Mouse (Mus musculus) intestine, embryonic 15.5 days (tissue): ENCODE results near the gene Cyp3a41a. TPM values are rescaled to one million over a fixed set of nuclear protein-coding genes. Genes with fewer than 3 reads are reported as not detected.
"Not testable (repeated sequence)": the region's sequence is repeated elsewhere in the genome, so short reads cannot be mapped to it uniquely, and the experiment has no call there.

Experiments
- ATAC-seq: fragments of 200-750 bp; cut with Nextera tagmentation; 2 replicates; pipeline ENCODE4 v1.8.0; 2017; ENCODE audit warnings: moderate TSS enrichment, moderate library complexity
- H3K27ac ChIP-seq: fragments of 300-500 bp; sonication (generic); 2 replicates; pipeline ENCODE4 v1.5.1; 2015; ENCODE audit warnings: mild to moderate bottlenecking, inconsistent platforms
- H3K27me3 ChIP-seq: fragments of 300-500 bp; sonication (generic); replicated peaks from 2 replicates; pipeline ENCODE4 v1.6.1; 2015; ENCODE audit warnings: inconsistent platforms
- H3K36me3 ChIP-seq: fragments of 300-500 bp; sonication (generic); 2 replicates; pipeline ENCODE4 v1.6.1; 2015; ENCODE audit warnings: inconsistent platforms
- H3K4me1 ChIP-seq: fragments of 300-500 bp; sonication (generic); replicated peaks from 2 replicates; pipeline ENCODE4 v1.6.1; 2015; ENCODE audit warnings: inconsistent platforms
- H3K4me2 ChIP-seq: fragments of 300-500 bp; sonication (generic); replicated peaks from 2 replicates; pipeline ENCODE4 v1.6.1; 2015; ENCODE audit warnings: mild to moderate bottlenecking, inconsistent platforms
- H3K4me3 ChIP-seq: fragments of 300-500 bp; sonication (generic); replicated peaks from 2 replicates; pipeline ENCODE4 v1.5.1; 2015; ENCODE audit warnings: inconsistent platforms
- H3K9ac ChIP-seq: fragments of 300-500 bp; sonication (generic); 2 replicates; pipeline ENCODE4 v1.6.1; 2015; ENCODE audit warnings: inconsistent platforms
- H3K9me3 ChIP-seq: fragments of 300-500 bp; sonication (generic); 2 replicates; pipeline ENCODE4 v1.6.1; 2016; ENCODE audit warnings: inconsistent platforms
- WGBS: fragments of 180-500 bp; shearing (Covaris S2); methylation state at CpG from one replicate; pipeline ENCODE4 v1.1.7; 2015; 5-methylcytosine and 5-hydroxymethylcytosine counted together
- polyA plus RNA-seq: library from polyadenylated mRNA; unstranded; fragments of >200 nt; fragmentation: Nextera tagmentation; extraction: Ambion mirVana; gene quantifications from 2 replicates; pipeline ENCODE4 v1.2.1, GENCODE M21; 2015

The Cyp3a41a gene
- polyA plus RNA-seq, result not detected in 2 replicates

DNA sequence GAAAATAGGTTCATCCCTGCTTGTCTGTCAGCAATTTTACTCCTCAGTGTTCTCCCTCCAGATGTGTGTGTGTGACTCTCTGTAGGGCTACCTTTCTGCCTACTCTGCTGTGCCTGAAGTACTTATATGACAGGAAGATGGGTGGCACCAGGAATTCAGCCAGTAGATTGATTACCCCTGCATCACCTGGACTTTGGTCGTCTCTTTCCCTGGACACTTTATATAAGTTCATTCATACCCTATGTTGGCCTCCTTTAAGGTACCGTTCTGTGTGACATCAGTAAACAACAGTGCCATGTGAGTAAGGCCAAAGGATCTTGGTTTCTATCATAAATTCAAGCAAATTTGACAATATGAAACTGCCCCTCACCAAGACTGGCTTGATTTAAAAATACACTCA is at the start of gene Cyp3a41a:
Cyp3a41a (minus strand) TSS at position 101 of the 400 bp plus-strand sequence.
- not testable (repeated sequence) for H3K27me3 ChIP-seq, H3K27ac ChIP-seq, H3K4me1 ChIP-seq, H3K9me3 ChIP-seq, H3K9ac ChIP-seq, H3K36me3 ChIP-seq, H3K4me3 ChIP-seq, H3K4me2 ChIP-seq, ATAC-seq
- WGBS, result 71% methylated on average over 1 of the region's 2 CpGs

DNA sequence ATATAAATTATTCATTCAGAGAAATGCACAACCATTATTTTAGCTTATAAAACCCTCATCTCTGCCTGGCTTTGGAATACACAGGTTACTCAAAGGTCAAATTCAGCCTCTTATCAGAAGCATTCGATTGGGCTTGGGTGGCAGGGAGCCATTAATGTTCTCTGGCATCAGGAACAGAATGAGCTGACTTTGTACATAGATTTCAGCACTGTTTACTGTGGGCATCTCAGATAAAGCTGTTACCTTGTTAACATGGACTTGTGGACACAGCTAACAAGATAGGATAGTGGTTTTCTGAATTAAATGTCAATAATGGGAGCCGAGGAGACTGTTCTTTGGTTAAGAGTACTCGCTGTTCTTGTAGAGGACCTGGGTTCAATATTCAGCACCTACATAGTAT is 17.6 kb upstream of the Cyp3a41a start:
- H3K27me3 ChIP-seq, H3K9ac ChIP-seq, H3K4me3 ChIP-seq, ATAC-seq, H3K27ac ChIP-seq, H3K4me1 ChIP-seq, H3K9me3 ChIP-seq, H3K36me3 ChIP-seq, H3K4me2 ChIP-seq: not testable (repeated sequence)
- whole genome bisulfite sequencing, result 74% methylated on average over 3 of the region's 3 CpGs

DNA sequence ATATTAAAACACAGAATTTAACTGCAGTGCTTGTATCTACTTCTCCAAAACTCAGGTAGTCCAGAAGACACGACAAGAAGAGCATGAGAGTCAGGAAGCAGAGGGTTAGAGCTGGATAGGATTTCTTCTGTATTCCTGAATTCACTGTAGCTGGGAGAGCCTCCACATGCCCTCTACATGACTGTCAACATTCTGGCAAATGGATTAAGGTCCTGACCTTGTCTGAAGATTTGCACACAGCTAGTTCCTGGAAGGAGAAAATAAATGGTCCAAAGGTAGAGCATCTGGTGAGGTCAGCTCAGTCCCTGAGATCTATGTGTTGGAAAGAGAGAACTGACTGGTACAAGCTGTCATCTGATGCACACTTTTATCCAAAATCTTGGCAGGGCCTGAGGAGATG is 5.6 kb downstream of the Cyp3a41a start:
- not testable (repeated sequence) for H3K4me2 ChIP-seq, H3K27ac ChIP-seq, H3K9me3 ChIP-seq, H3K4me3 ChIP-seq, H3K4me1 ChIP-seq, H3K9ac ChIP-seq, H3K27me3 ChIP-seq, ATAC-seq, H3K36me3 ChIP-seq
- 30% methylated on average over 1 of the region's 1 CpGs for WGBS

DNA sequence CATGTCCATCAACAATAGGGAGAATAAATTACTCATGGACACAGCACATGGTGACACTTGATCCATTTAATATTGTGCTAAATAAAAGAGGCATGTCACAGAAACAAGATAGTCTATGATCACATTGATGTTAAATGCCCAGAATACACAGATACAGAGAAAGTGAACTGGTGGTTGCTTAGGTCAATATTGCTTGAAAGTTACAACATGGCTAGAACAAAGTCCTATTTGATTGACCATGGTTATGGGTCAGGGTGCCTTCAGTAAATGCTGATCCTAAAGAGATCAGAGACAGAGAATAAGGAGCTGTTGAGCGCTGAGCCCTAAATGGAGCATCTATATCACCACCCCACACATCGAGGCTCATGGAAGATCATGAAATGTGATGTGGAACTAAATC is 12.6 kb downstream of the Cyp3a41a start:
- ATAC-seq, H3K27ac ChIP-seq, H3K4me1 ChIP-seq, H3K9me3 ChIP-seq, H3K27me3 ChIP-seq, H3K36me3 ChIP-seq, H3K9ac ChIP-seq, H3K4me2 ChIP-seq, H3K4me3 ChIP-seq: not testable (repeated sequence)
- WGBS, result 78% methylated on average over 2 of the region's 2 CpGs

DNA sequence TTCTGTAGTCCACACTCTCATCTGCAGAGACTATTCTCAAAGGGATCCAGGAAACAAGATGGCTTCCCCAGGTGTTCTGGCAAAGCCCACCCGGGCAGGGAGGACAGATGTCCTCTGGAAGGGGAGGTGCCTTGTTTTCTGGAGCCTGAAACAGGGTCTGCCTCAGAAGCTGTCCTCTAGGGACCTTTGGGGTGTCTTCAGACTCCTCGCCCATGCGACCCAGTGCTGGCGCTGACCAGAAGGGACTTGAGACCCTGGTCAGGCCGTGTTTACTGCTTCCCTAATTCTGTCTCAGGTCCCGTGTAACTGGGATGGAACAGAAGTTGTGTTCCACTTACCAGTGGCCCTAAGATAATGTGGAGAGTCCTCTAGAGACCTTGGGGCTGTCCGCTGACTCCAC is 57.9 kb downstream of the Cyp3a41a start:
- peaks cover 14% of the 10 kb centered on the region; the same call in 1 of the 2 replicates for H3K9me3 ChIP-seq
- H3K9ac ChIP-seq, result no peak overlapping the region
- H3K36me3 ChIP-seq, result no peaks in the 10 kb centered on the region
- no peak overlapping the region for H3K4me2 ChIP-seq
- ATAC-seq, result no peak
- H3K4me1 ChIP-seq, result no peaks in the 10 kb centered on the region
- H3K4me3 ChIP-seq, result no peak overlapping the region
- H3K27me3 ChIP-seq, result no peaks in the 10 kb centered on the region
- 87% methylated on average over 7 of the region's 7 CpGs for WGBS
- H3K27ac ChIP-seq, result no peak overlapping the region

DNA sequence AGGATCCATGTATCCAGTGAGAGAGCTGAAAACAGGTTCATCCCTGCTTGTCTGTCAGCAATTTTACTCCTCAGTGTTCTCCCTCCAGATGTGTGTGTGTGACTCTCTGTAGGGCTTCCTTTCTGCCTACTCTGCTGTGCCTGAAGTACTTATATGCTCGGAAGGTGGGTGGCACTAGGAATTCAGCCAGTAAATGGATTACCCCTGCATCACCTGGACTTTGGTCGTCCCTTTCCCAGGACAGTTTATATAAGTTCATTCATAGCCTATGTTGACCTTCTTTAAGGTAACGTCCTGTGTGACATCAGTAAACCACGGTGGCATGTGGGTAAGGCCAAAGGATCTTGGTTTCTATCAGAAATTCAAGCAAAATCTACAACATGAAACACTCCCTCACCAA is 72.2 kb downstream of the Cyp3a41a start:
- Histone ChIP-seq H3K4me3 (no peak overlapping the region), H3K27me3 (no peaks in the 10 kb centered on the region), H3K27ac (no peak overlapping the region), H3K9ac (no peak overlapping the region), H3K4me2 (no peak overlapping the region), H3K36me3 (no peaks in the 10 kb centered on the region), H3K9me3 (0 out of 2 replicates have a peak, but pooled peaks cover 4% of the 10 kb centered on the region), H3K4me1 (no peaks in the 10 kb centered on the region)
- no peak for ATAC-seq
- WGBS, result 71% methylated on average over 4 of the region's 4 CpGs

Other genes with a start within 250 kb of the Cyp3a41a start
- gene Cyp3a41b, start 135.4 kb downstream of the Cyp3a41a start, polyA plus RNA-seq, result not detected in 2 replicates
- gene Cyp3a44, start 85.7 kb upstream of the Cyp3a41a start, polyA plus RNA-seq, result not detected in 2 replicates
- gene Cyp3a11, start 159.8 kb upstream of the Cyp3a41a start, polyA plus RNA-seq, result 0.33 and 0.34 TPM in 2 replicates